1 mouse cellular context compared by ENCODE assay signal in the genomic region with DNA sequence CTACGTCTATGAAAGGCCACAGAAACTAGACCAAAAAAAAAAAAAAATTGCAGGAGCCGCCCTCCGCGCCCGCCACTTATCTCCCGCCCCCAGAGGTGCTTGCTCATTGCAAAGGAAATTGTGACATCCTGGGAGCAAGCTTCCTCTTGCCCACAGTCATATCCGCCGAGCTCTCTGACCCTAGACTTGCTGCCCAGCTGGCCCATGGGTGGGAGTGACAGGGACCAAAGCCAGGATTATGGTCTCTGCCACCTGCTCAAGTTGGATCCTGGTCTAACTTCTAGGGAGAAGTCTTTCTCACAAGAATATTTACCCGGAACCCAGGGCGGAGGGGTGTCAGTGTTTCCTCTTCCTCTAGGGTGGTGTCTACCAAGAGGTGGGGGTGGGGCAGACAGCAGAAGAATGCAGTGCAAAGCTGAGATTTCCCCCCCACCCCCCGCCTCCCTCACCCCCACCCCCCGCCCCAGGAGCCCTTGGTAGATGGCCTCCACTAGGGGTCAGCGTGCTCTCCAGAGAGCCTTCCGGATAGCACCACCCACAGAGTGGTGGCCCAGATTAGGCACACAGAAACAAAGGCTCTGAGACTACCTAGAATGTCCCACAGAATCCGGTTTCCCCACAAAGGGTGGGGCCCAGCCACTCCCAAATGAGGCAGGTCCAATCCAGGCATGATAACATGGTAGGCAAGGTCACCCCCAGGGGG.
TF ChIP-seq lines count a peak whose summit lies in the region.

No protein-coding gene starts in this region.

TF ChIP-seq in MEL, 35 proteins besides CTCF, POLR2A, EP300 and RAD21:
- no peak; the same call in 1 of the 2 replicates for TF ChIP-seq CHD2 (IDR thresholded peaks at IDR 0.05; ENCODE audit: low read length)
- TF ChIP-seq HCFC1 (IDR thresholded peaks at IDR 0.05; ENCODE audit: low read depth, low read length): peak; percentile 59
- TF ChIP-seq ZC3H11A (IDR thresholded peaks at IDR 0.05; ENCODE audit: low read depth, low read length): no peak
- TF ChIP-seq BHLHE40 (IDR thresholded peaks at IDR 0.05; ENCODE audit: borderline replicate concordance, low read depth, low read length): peak; percentile 41; the same call in 1 of the 2 replicates
- no peak for TF ChIP-seq MEF2A (IDR thresholded peaks at IDR 0.05; ENCODE audit: extremely low read depth, insufficient replicate concordance, low read depth, low read length, poor library complexity, severe bottlenecking)
- TF ChIP-seq ELF1 (IDR thresholded peaks at IDR 0.05; ENCODE audit: low read depth, low read length): peak; percentile 55
- peak; percentile 64; the same call in 1 of the 2 replicates for TF ChIP-seq CHD1 (IDR thresholded peaks at IDR 0.05; ENCODE audit: low read depth, low read length)
- no peak for TF ChIP-seq KAT2A (conservative IDR thresholded peaks at IDR 0.05; ENCODE audit: low read depth, low read length)
- no peak for TF ChIP-seq UBTF (IDR thresholded peaks at IDR 0.05; ENCODE audit: borderline replicate concordance, insufficient read depth, low read depth, low read length)
- TF ChIP-seq ETS1 (IDR thresholded peaks at IDR 0.05; ENCODE audit: low read depth, low read length): peak; percentile 88
- peak; percentile 85 for TF ChIP-seq RCOR1 (IDR thresholded peaks at IDR 0.05; ENCODE audit: low read depth, low read length)
- TF ChIP-seq ZMIZ1 (IDR thresholded peaks at IDR 0.05; ENCODE audit: low read depth, low read length): peak; percentile 69; the same call in 1 of the 2 replicates
- peak; percentile 33; the same call in 1 of the 2 replicates for TF ChIP-seq ZKSCAN1 (IDR thresholded peaks at IDR 0.05; ENCODE audit: low read depth, low read length)
- TF ChIP-seq POLR2AphosphoS2 (IDR thresholded peaks at IDR 0.05; ENCODE audit: low read length): peak; percentile 54; the same call in 1 of the 2 replicates
- TF ChIP-seq GATA1 (IDR thresholded peaks at IDR 0.05; ENCODE audit: low read depth, low read length): peak; percentile 78
- TF ChIP-seq SMC3 (IDR thresholded peaks at IDR 0.05; ENCODE audit: low read depth, low read length): no peak
- TF ChIP-seq JUND (IDR thresholded peaks at IDR 0.05; ENCODE audit: low read depth, low read length): no peak
- peak; percentile 88 for TF ChIP-seq E2F4 (IDR thresholded peaks at IDR 0.05; ENCODE audit: borderline replicate concordance, low read depth, low read length)
- TF ChIP-seq USF1 (IDR thresholded peaks at IDR 0.05; ENCODE audit: low read depth, low read length): 0 out of 2 replicates have a peak, but pooled peaks have one; percentile 32
- 0 out of 2 replicates have a peak, but pooled peaks have one; percentile 20 for TF ChIP-seq MAFK (IDR thresholded peaks at IDR 0.05; ENCODE audit: borderline replicate concordance, low read depth, low read length)
- TF ChIP-seq GABPA (IDR thresholded peaks at IDR 0.05; ENCODE audit: low read depth, low read length): no peak
- peak; percentile 63 for TF ChIP-seq MXI1 (IDR thresholded peaks at IDR 0.05; ENCODE audit: low read depth, low read length)
- no peak for TF ChIP-seq POLR2AphosphoS5 (IDR thresholded peaks at IDR 0.05; ENCODE audit: borderline replicate concordance, low read depth, low read length)
- TF ChIP-seq MYB (IDR thresholded peaks at IDR 0.05; ENCODE audit: low read depth, low read length): 0 out of 2 replicates have a peak, but pooled peaks have one; percentile 36
- peak; percentile 51; the same call in 1 of the 2 replicates for TF ChIP-seq MYC (IDR thresholded peaks at IDR 0.05; ENCODE audit: low read depth, low read length)
- peak; percentile 90 for TF ChIP-seq TCF12 (IDR thresholded peaks at IDR 0.05; ENCODE audit: low read depth, low read length)
- peak; percentile 86 for TF ChIP-seq MAZ (IDR thresholded peaks at IDR 0.05; ENCODE audit: low read depth, low read length)
- peak; percentile 78 for TF ChIP-seq SIN3A (IDR thresholded peaks at IDR 0.05; ENCODE audit: low read length)
- no peak for TF ChIP-seq NRF1 (IDR thresholded peaks at IDR 0.05; ENCODE audit: insufficient read depth, low read depth, low read length, poor library complexity, severe bottlenecking)
- peak; percentile 53; the same call in 1 of the 2 replicates for TF ChIP-seq MAX (IDR thresholded peaks at IDR 0.05; ENCODE audit: low read length)
- TF ChIP-seq TAL1 (IDR thresholded peaks at IDR 0.05; ENCODE audit: low read length): peak; percentile 86
- TF ChIP-seq NELFE (IDR thresholded peaks at IDR 0.05; ENCODE audit: low read depth, low read length): peak; percentile 52
- peak; percentile 99 for TF ChIP-seq ZNF384 (IDR thresholded peaks at IDR 0.05; ENCODE audit: low read depth, low read length)
- TF ChIP-seq USF2 (IDR thresholded peaks at IDR 0.05; ENCODE audit: borderline replicate concordance in 1 of 2, insufficient read depth in 1 of 2, low read depth in 1 of 2, low read length in 2 of 2): no peak
- 0 out of 2 replicates have a peak, but pooled peaks have one; percentile 32 for TF ChIP-seq TBP (IDR thresholded peaks at IDR 0.05; ENCODE audit: low read depth, low read length)
